16 mouse cellular contexts compared by ENCODE assay signal in genomic region chr16:87561501-87561900, GRCm38 (mm10). TPM values are rescaled to one million over a fixed set of nuclear protein-coding genes. Genes with fewer than 3 reads are reported as not detected.
"Had no signal": no experiment of that assay in that cellular context is flagged by ENCODE, and none has a peak within 500 bp of the region (broad histone marks: within the 10 kb centered on the region; RNA-seq: fewer than 3 reads in every experiment).

No protein-coding gene starts in this region.

- DNase-seq: retina, postnatal 1 day; right cerebral cortex, adult 18-20 months; right cerebral cortex, postnatal 14 days; right cerebral cortex, postnatal 25 days; right cerebral cortex, postnatal 4 days; spleen, adult 18-20 months; thymus, adult 18-20 months; thymus, adult 2 months; thymus, postnatal 14 days; thymus, postnatal 25 days; thymus, postnatal 36 days; thymus, postnatal 4 days had no signal

- H3K9ac ChIP-seq: neural tube, embryonic 15.5 days; stomach, embryonic 15.5 days had no signal

- H3K27me3 ChIP-seq: neural tube, embryonic 15.5 days; stomach, embryonic 15.5 days had no signal

- H3K4me1 ChIP-seq: neural tube, embryonic 15.5 days; stomach, embryonic 15.5 days had no signal

- H3K9me3 ChIP-seq: neural tube, embryonic 15.5 days; stomach, embryonic 15.5 days had no signal

- H3K4me2 ChIP-seq: neural tube, embryonic 15.5 days; stomach, embryonic 15.5 days had no signal

- H3K27ac ChIP-seq: neural tube, embryonic 15.5 days; stomach, embryonic 15.5 days; stomach, postnatal 0 days had no signal

- H3K4me3 ChIP-seq: neural tube, embryonic 15.5 days; stomach, embryonic 15.5 days had no signal

- H3K36me3 ChIP-seq: neural tube, embryonic 15.5 days; stomach, embryonic 15.5 days had no signal

RNA-seq across cellular contexts. Expression of gene Map3k7cl, which starts 8.4 kb away (rescaled TPM):
- polyA plus RNA-seq: neural tube, embryonic 14.5 days had no signal
